Mouse (Mus musculus) spleen, adult 2 months (tissue): ENCODE results near the gene Uhrf1.

Experiments
- CTCF ChIP-seq: fragments of 200-500 bp; IDR thresholded peaks from 2 replicates; pipeline ENCODE4 v1.5.1; 2011; ENCODE audit warnings: mild to moderate bottlenecking, inconsistent platforms; ENCODE audit not compliant: insufficient read depth, insufficient read length, insufficient replicate concordance; ENCODE audit errors: extremely low read depth
- POLR2A ChIP-seq: fragments of 200-500 bp; IDR thresholded peaks from 2 replicates; pipeline ENCODE4 v1.6.1; 2011; ENCODE audit warnings: low read depth, low read length, inconsistent platforms

GRCm38 (mm10) chr17:56271609-56272253 is 31.4 kb upstream of the Uhrf1 start:
- TF ChIP-seq CTCF (no peak), POLR2A (no peak)
